Mouse (Mus musculus): ENCODE results near the gene E330021D16Rik.
"Not testable (repeated sequence)": the region's sequence is repeated elsewhere in the genome, so short reads cannot be mapped to it uniquely, and the experiment has no call there.

The E330021D16Rik gene

GRCm38 (mm10) chr6:136415133-136415775, at the start of gene E330021D16Rik:
TSS of gene E330021D16Rik (minus strand) at chr6:136415569.
- no peak for DNase-seq

GRCm38 (mm10) chr6:136465021-136465420, 49.7 kb upstream of the E330021D16Rik start:
- peak; percentile 57 for DNase-seq

DNA sequence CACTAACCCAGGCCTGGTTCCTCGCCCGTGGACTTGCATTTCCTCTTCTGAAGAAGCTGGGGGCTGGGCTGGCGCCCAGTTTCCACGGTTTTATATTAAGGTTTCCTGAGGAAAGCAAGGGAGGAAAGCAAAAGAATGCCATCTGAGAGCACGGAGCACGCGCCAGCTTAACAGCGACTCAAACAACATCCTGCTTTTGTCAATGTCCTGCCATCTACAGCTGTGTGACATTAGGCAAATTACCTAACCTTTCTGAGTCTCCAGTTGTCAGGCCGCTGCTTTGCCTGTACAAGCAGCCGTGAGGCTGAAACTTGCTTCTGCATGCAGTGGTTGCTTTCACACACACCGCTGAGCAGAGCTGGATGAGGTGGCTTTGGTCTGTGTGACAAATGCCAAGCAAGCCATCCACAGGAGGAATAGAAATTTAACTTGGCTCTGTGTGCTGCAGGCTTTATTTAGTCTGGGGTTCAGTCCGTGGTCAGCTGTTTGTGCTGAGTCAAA, 48.8 kb upstream of the E330021D16Rik start:
- peak; percentile 65 for DNase-seq

- no peak for DNase-seq
Measured at GRCm38 (mm10) chr6:136463491-136463890, 48.1 kb upstream of the E330021D16Rik start.

GRCm38 (mm10) chr6:136459156-136459555, 43.8 kb upstream of the E330021D16Rik start:
- no peak for DNase-seq

- DNase-seq: no peak
Measured at GRCm38 (mm10) chr6:136456302-136456701, 40.9 kb upstream of the E330021D16Rik start.

DNA sequence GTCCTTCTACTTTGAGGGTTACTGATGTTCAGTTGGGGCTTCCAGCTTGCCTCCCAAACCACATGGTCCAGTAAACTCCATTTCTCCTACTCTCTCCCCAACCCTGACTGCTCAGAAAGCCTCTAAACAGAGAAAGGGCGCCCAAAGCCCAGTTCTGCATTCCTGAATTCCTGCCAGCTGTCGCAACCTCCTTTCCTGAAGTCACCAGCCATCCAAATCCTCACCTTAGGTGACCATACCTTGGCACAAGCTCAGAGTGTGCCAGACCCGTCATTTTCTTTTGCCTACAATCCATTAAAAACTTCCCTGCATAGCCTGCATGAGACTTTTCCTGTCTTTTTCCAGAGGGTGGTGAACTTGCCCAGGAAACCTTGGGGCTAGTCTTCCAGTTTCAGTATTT, 40.3 kb upstream of the E330021D16Rik start:
- DNase-seq: peak; percentile 59

DNA sequence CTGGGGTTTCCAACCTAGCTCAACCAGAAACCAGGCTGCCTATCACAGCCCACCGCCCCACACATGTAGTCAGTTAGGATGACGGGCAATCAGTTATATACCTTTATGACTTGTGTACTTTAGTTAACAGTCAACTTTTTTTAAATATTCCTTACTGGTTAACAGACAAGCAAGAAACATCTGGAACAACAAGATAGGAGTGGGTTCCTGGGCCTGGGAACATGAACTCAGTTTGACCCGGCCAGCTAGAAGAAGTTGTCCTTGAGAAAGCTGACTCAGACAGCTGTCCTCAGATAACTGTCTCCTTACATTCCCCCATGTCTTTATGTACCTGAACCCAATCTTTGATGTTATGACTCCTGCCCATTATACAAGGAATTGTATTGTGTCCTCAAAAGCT, 37.3 kb upstream of the E330021D16Rik start:
- DNase-seq: no peak

GRCm38 (mm10) chr6:136450863-136451262, 35.5 kb upstream of the E330021D16Rik start:
- DNase-seq: no peak

- no peak for DNase-seq
Measured at GRCm38 (mm10) chr6:136449930-136450329, 34.6 kb upstream of the E330021D16Rik start.

GRCm38 (mm10) chr6:136449270-136449692, 33.9 kb upstream of the E330021D16Rik start:
- peak; percentile 74 for DNase-seq

DNA sequence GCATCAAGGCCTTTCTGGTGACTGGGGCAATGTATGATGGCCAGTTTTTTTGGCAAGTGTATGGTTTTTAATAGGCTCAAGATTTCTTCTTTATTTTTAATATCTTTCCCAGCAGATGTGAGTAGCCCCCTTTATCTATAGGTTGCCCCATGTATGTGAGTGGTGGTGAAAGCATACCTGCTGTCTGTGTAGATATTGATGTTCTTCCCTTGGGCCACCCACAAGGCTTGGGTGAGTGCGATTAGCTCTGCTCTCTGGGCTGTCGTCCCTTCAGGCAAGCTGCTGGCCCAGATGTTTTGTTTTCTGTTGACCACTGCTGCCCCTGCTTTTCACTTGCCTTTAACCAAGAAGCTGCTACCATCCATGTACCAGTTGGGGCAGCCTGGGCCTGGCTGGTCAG, 23.8 kb upstream of the E330021D16Rik start:
- DNase-seq: not testable (repeated sequence)

GRCm38 (mm10) chr6:136436151-136436550, 20.8 kb upstream of the E330021D16Rik start:
- DNase-seq: not testable (repeated sequence)

- no peak for DNase-seq
Measured at GRCm38 (mm10) chr6:136433573-136433972, 18.2 kb upstream of the E330021D16Rik start.

DNA sequence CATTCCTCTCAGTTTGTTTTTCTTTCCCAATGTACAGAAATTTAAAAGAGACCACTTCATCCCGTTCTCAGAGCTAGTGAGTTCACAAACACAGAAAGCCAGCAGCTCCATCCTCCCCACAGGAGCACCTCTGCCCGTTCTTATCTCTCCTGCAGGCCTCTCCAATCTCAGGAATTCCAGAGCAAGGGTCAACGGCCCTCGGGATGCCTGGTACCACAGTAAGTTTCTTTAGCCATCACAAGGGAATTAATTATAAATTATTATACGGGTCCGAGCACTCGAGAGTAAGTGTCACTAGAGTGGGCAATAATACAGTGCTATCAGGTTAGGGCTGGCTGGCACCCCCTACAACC, 16.5 kb upstream of the E330021D16Rik start:
- no peak for DNase-seq

GRCm38 (mm10) chr6:136431169-136431895, 16.0 kb upstream of the E330021D16Rik start:
- DNase-seq: no peak

DNA sequence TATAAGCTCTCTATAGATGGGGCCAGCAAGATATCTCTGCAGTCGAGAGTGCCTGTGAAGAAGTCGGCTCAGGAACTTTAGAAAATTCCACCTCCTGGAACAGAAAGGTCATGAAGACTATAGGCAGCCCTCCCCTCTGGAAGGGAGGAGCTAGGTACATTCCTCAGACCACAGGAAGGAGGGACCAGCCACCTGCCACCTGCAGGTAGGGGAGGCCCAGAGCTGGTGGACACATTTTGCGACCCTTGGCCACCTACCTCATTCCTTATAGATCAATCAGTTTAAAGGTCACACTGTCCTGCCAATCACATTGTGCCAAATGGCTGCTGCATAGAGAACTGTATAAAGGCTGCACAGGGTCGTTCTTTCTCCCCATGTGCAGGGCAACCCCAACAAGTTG, 14.1 kb upstream of the E330021D16Rik start:
- DNase-seq: no peak

- no peak for DNase-seq
Measured at GRCm38 (mm10) chr6:136428412-136428811, 13.0 kb upstream of the E330021D16Rik start.

DNA sequence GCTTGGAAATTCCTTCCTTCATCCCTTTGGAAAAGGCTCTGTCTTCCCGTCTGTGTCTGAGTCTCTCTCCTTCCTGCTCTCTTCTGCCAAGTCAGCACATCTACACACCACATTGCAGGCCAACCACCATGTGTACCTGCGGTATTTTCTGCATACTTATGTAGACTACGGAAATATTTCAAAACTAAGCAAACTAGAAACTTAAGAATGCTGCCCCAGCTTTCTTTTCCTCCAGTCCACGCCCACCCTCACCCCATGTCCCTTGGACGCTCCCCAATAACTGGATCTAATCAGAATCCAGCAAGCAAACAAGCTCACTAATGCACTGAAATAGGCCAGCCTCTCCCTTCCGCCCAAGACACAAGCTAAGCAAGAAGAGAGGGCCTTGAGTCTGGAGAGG, 11.9 kb upstream of the E330021D16Rik start:
- no peak for DNase-seq

- no peak for DNase-seq
Measured at GRCm38 (mm10) chr6:136425956-136426355, 10.6 kb upstream of the E330021D16Rik start.

- DNase-seq: no peak
Measured at GRCm38 (mm10) chr6:136424166-136424565, 8.8 kb upstream of the E330021D16Rik start.

- no peak for DNase-seq
Measured at GRCm38 (mm10) chr6:136423201-136423600, 7.8 kb upstream of the E330021D16Rik start.

GRCm38 (mm10) chr6:136422084-136422853, 6.9 kb upstream of the E330021D16Rik start:
- DNase-seq: peak; percentile 80
